Mouse (Mus musculus) left cerebral cortex, postnatal 36 days (tissue): ENCODE results near the gene 9530053A07Rik. TPM values are rescaled to one million over a fixed set of nuclear protein-coding genes. Genes with fewer than 3 reads are reported as not detected.
"Not testable (repeated sequence)": the region's sequence is repeated elsewhere in the genome, so short reads cannot be mapped to it uniquely, and the experiment has no call there.

ENCODE experiments used
- DNase-seq, 2 experiments: peaks; one replicate each; pipeline ENCODE4 v3.0.0; 2021 to 2022; ENCODE audit warnings: low spot score in 2 of 2, mixed read lengths in 1 of 2
- intact Hi-C: fragments of 180-260 bp; cut with DNase I; formaldehyde crosslinking; loops from one replicate; pipeline ENCODE4 v1.15.1; 2025
- total RNA-seq, 2 experiments: library from RNA; stranded (reverse); gene quantifications; 2 replicates each; pipeline ENCODE4 v1.2.3; 2021

9530053A07Rik gene
- under 1 TPM; 0.07 TPM for total RNA-seq

GRCm38 (mm10) chr7:28129166-28129565, at the start of gene 9530053A07Rik:
9530053A07Rik (plus strand) TSS chr7:28129466.
- no peak for DNase-seq
- intact Hi-C loops, result no loop called here

- intact Hi-C loops, result no loop called here
- peak; percentile 23 to 46 for DNase-seq
These were observed 45.1 kb upstream of the 9530053A07Rik start for GRCm38 (mm10) chr7:28084215-28084614.

- DNase-seq, result no peak
- intact Hi-C loops, result no loop called here
These were observed 43.0 kb upstream of the 9530053A07Rik start for GRCm38 (mm10) chr7:28086236-28086635.

- DNase-seq, result no peak
- intact Hi-C loops, result no loop called here
These were observed 35.7 kb upstream of the 9530053A07Rik start for GRCm38 (mm10) chr7:28093541-28093940.

- intact Hi-C loops, result no loop called here
- DNase-seq, result no peak
These were observed 30.2 kb upstream of the 9530053A07Rik start for GRCm38 (mm10) chr7:28099101-28099500.

GRCm38 (mm10) chr7:28100596-28101590, 28.4 kb upstream of the 9530053A07Rik start:
- no peak for DNase-seq
- intact Hi-C loops, result no loop called here

- DNase-seq, intact Hi-C loops: not testable (repeated sequence)
These were observed 26.3 kb upstream of the 9530053A07Rik start for GRCm38 (mm10) chr7:28102936-28103335.

- DNase-seq, result no peak
- intact Hi-C loops, result no loop called here
These were observed 24.6 kb upstream of the 9530053A07Rik start for GRCm38 (mm10) chr7:28104670-28105069.

- intact Hi-C loops, result loop anchor here (2.0 kb wide), 1 partner anchor 51 kb away; no protein-coding TSS in a partner anchor
- DNase-seq, result no peak
These were observed 23.0 kb upstream of the 9530053A07Rik start for GRCm38 (mm10) chr7:28106241-28106640.

- intact Hi-C loops, result no loop called here
- DNase-seq, result no peak
These were observed 14.6 kb upstream of the 9530053A07Rik start for GRCm38 (mm10) chr7:28114648-28115047.

- intact Hi-C loops, result no loop called here
- peak in 1 of 2 experiments; percentile 27 for DNase-seq
These were observed 8.3 kb downstream of the 9530053A07Rik start for GRCm38 (mm10) chr7:28137613-28138012.

GRCm38 (mm10) chr7:28148263-28148662, 19.0 kb downstream of the 9530053A07Rik start:
- intact Hi-C loops, result loop anchor here (5.0 kb wide), 2 partner anchors 96 to 149 kb away; partner anchors contain the start of gene Psmc4
- peak; percentile 33 to 38 for DNase-seq

- intact Hi-C loops, result loop anchor here (5.0 kb wide), 2 partner anchors 98 to 147 kb away; partner anchors contain the start of gene Psmc4
- no peak for DNase-seq
These were observed 20.6 kb downstream of the 9530053A07Rik start for GRCm38 (mm10) chr7:28149841-28150240.

- peak; percentile 28 to 36 for DNase-seq
- intact Hi-C loops, result no loop called here
These were observed 22.4 kb downstream of the 9530053A07Rik start for GRCm38 (mm10) chr7:28151584-28152221.

GRCm38 (mm10) chr7:28153595-28153994, 24.3 kb downstream of the 9530053A07Rik start:
- intact Hi-C loops, DNase-seq: not testable (repeated sequence)

GRCm38 (mm10) chr7:28159292-28159691, 30.0 kb downstream of the 9530053A07Rik start:
- intact Hi-C loops, result no loop called here
- no peak for DNase-seq

GRCm38 (mm10) chr7:28159893-28160292, 30.6 kb downstream of the 9530053A07Rik start:
- no peak for DNase-seq
- intact Hi-C loops, result loop anchor here (10.0 kb wide), 1 partner anchor 55 kb away; no protein-coding TSS in a partner anchor

GRCm38 (mm10) chr7:28161163-28161749, 32.0 kb downstream of the 9530053A07Rik start:
- DNase-seq, result no peak
- intact Hi-C loops, result loop anchor here (10.0 kb wide), 1 partner anchor 54 kb away; no protein-coding TSS in a partner anchor

GRCm38 (mm10) chr7:28165406-28165805, 36.1 kb downstream of the 9530053A07Rik start:
- intact Hi-C loops, result loop anchor here (5.0 to 10.0 kb wide), 3 partner anchors 49 to 513 kb away; partner anchors contain the start of genes Eid2 and Ttc9b
- DNase-seq, result no peak
